Mouse (Mus musculus): ENCODE data around the gene Rpl41.
"Not testable (repeated sequence)": the region's sequence is repeated elsewhere in the genome, so short reads cannot be mapped to it uniquely, and the experiment has no call there.

Gene Rpl41

GRCm38 (mm10) chr10:128524732-128525662 is 24.1 kb downstream of the Rpl41 start:
- peak; percentile 52 to 59 for DNase-seq (ENCODE audit: low spot score in 2 of 2)

GRCm38 (mm10) chr10:128524111-128524731 is 24.9 kb downstream of the Rpl41 start:
- DNase-seq (ENCODE audit: low spot score in 2 of 2): no peak

GRCm38 (mm10) chr10:128522351-128522750 is 26.8 kb downstream of the Rpl41 start:
- DNase-seq (ENCODE audit: low spot score in 2 of 2): no peak

GRCm38 (mm10) chr10:128520591-128520990 is 28.5 kb downstream of the Rpl41 start:
- no peak for DNase-seq (ENCODE audit: low spot score in 2 of 2)

GRCm38 (mm10) chr10:128518833-128519232 is 30.3 kb downstream of the Rpl41 start:
- DNase-seq (ENCODE audit: low spot score in 2 of 2): no peak

GRCm38 (mm10) chr10:128516677-128517076 is 32.4 kb downstream of the Rpl41 start:
- no peak for DNase-seq (ENCODE audit: low spot score in 2 of 2)

- no peak for DNase-seq (ENCODE audit: low spot score in 2 of 2)
Observed at GRCm38 (mm10) chr10:128516029-128516428, 33.1 kb downstream of the Rpl41 start.

- no peak for DNase-seq (ENCODE audit: low spot score in 2 of 2)
Observed at GRCm38 (mm10) chr10:128515044-128515443, 34.1 kb downstream of the Rpl41 start.

GRCm38 (mm10) chr10:128511761-128512160 is 37.3 kb downstream of the Rpl41 start:
- no peak for DNase-seq (ENCODE audit: low spot score in 2 of 2)

- no peak for DNase-seq (ENCODE audit: low spot score in 2 of 2)
Observed at GRCm38 (mm10) chr10:128511189-128511588, 37.9 kb downstream of the Rpl41 start.

GRCm38 (mm10) chr10:128510301-128510700 is 38.8 kb downstream of the Rpl41 start:
- DNase-seq (ENCODE audit: low spot score in 2 of 2): no peak

GRCm38 (mm10) chr10:128509831-128510230 is 39.3 kb downstream of the Rpl41 start:
- no peak for DNase-seq (ENCODE audit: low spot score in 2 of 2)

- no peak for DNase-seq (ENCODE audit: low spot score in 2 of 2)
Observed at GRCm38 (mm10) chr10:128509203-128509602, 39.9 kb downstream of the Rpl41 start.

- DNase-seq (ENCODE audit: low spot score in 2 of 2): no peak
Observed at GRCm38 (mm10) chr10:128508260-128508659, 40.8 kb downstream of the Rpl41 start.

- DNase-seq (ENCODE audit: low spot score in 2 of 2): no peak
Observed at GRCm38 (mm10) chr10:128505974-128506373, 43.1 kb downstream of the Rpl41 start.

GRCm38 (mm10) chr10:128505371-128505667 is 43.8 kb downstream of the Rpl41 start:
- DNase-seq (ENCODE audit: low spot score in 2 of 2): not testable (repeated sequence)

GRCm38 (mm10) chr10:128504641-128505370 is 44.3 kb downstream of the Rpl41 start:
- no peak for DNase-seq (ENCODE audit: low spot score in 2 of 2)

- DNase-seq (ENCODE audit: low spot score in 2 of 2): no peak
Observed at GRCm38 (mm10) chr10:128504012-128504411, 45.1 kb downstream of the Rpl41 start.

- DNase-seq (ENCODE audit: low spot score in 2 of 2): no peak
Observed at GRCm38 (mm10) chr10:128503532-128503931, 45.6 kb downstream of the Rpl41 start.

GRCm38 (mm10) chr10:128502341-128502740 is 46.8 kb downstream of the Rpl41 start:
- no peak for DNase-seq (ENCODE audit: low spot score in 2 of 2)

GRCm38 (mm10) chr10:128499116-128499671 is 49.9 kb downstream of the Rpl41 start:
- peak in 1 of 2 experiments; percentile 40 for DNase-seq (ENCODE audit: low spot score in 2 of 2)

GRCm38 (mm10) chr10:128498590-128498989 is 50.5 kb downstream of the Rpl41 start, which contains the start of gene Myl6b:
Myl6b (minus strand) TSS chr10:128498685.
- DNase-seq (ENCODE audit: low spot score in 2 of 2): peak; percentile 85 to 92
